Mouse (Mus musculus): Measurements from ENCODE around the gene Trim62. TPM values are rescaled to one million over a fixed set of nuclear protein-coding genes. Genes with fewer than 3 reads are reported as not detected.

The Trim62 gene
- total and polyA plus RNA-seq, 2 experiments, result 0.28 to 1.0 TPM

DNA sequence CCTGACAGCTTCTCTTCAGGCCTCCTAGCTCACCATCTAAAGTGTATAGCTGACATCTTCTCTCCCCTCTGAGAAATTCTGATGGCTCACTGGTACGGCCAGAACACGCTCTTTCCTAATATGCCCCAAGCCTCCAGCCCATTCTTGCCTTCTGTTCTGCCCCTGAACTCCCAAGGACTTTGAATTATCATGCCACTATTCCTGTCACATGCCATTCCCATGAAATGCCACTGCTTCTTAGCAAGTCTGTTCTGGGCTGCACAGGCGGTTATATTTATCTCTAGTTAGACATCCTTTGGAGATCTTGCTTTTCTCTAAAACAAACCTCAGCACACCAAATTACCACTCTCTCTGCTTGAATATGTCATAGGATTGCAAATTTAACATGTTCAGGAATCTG is 40.2 kb downstream of the Trim62 start:
- Histone ChIP-seq H3K9ac (ENCODE audit: low read depth, low read length) (no peak overlapping the region), H3K4me3 (ENCODE audit: insufficient read depth, low read depth, low read length) (no peak overlapping the region), H3K36me3 (ENCODE audit: control insufficient read depth, insufficient read depth, low read length) (no peaks in the 10 kb centered on the region), H3K4me1 (ENCODE audit: control insufficient read depth, insufficient read depth, low read length) (no peaks in the 10 kb centered on the region; the same call in 1 of the 2 replicates), H3K27ac (replicated peaks; ENCODE audit: insufficient read depth, low read depth, low read length) (no peak overlapping the region), H3K27me3 (ENCODE audit: control insufficient read depth, insufficient read depth, low read length) (no peaks in the 10 kb centered on the region), H3K79me2 (ENCODE audit: control insufficient read depth, insufficient read depth, low read length) (no peaks in the 10 kb centered on the region)
- no peak for DNase-seq (ENCODE audit: extremely low read depth, low read depth, low spot score)
- TF ChIP-seq POLR2A (IDR thresholded peaks at IDR 0.05; ENCODE audit: extremely low read depth, insufficient read depth, low read length) (no peak), CTCF (IDR thresholded peaks at IDR 0.05; ENCODE audit: low read depth, low read length) (no peak)
- WGBS, result 95% methylated on average over 3 of the region's 3 CpGs

DNA sequence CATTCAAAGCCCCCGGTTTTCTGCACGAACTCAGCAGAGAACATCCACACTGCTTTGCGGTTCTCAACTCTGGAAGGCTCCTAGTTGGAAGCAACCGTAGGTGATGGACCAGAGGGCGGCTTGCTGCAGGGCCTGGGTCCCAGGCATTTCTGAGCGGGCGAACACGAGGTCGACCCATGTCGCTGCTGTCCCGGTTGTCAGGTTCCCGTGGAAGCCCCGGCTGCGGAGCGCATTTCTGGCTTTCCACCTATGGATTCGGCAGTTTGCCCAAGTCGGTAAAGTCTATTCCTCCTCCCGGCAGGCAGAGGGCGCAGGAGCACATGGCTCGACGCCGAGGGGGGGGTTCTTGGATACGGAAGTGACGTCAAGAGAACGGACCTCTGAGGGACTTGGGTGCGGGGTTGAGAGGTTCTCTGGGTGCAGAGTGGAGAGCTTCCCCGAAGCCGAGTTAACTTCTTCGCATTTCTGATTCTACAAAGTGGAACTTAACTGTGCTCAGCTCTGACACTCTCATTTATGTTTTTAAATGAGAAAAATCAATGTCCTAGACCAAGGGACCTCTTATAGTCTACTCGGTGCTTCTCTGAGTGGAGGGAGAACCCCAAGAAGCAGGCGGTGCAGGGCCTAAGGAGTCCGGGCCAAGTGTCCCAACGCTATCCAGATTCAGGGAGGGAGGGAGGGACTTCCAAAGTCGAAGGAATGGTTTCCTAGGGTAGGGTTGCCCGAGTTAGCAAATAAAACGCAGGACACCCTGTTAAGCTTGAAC is 41.6 kb downstream of the Trim62 start:
- H3K36me3 ChIP-seq (ENCODE audit: control insufficient read depth, insufficient read depth, low read length), result no peaks in the 10 kb centered on the region
- peak overlapping the region; percentile 29; the same call in 1 of the 2 replicates for H3K4me3 ChIP-seq (ENCODE audit: insufficient read depth, low read depth, low read length)
- DNase-seq (ENCODE audit: extremely low read depth, low read depth, low spot score), result peak; percentile 72
- peak; percentile 57 for TF ChIP-seq POLR2A (IDR thresholded peaks at IDR 0.05; ENCODE audit: extremely low read depth, insufficient read depth, low read length)
- TF ChIP-seq CTCF (IDR thresholded peaks at IDR 0.05; ENCODE audit: low read depth, low read length), result peak; percentile 93
- H3K27ac ChIP-seq (replicated peaks; ENCODE audit: insufficient read depth, low read depth, low read length), result no peak overlapping the region
- 14% methylated on average over 36 of the region's 36 CpGs for WGBS
- 0 out of 2 replicates have a peak overlapping the region, but pooled peaks have one; percentile 10 for H3K9ac ChIP-seq (ENCODE audit: low read depth, low read length)
- H3K4me1 ChIP-seq (ENCODE audit: control insufficient read depth, insufficient read depth, low read length), result no peaks in the 10 kb centered on the region; the same call in 1 of the 2 replicates
- no peaks in the 10 kb centered on the region for H3K79me2 ChIP-seq (ENCODE audit: control insufficient read depth, insufficient read depth, low read length)
- no peaks in the 10 kb centered on the region for H3K27me3 ChIP-seq (ENCODE audit: control insufficient read depth, insufficient read depth, low read length)

DNA sequence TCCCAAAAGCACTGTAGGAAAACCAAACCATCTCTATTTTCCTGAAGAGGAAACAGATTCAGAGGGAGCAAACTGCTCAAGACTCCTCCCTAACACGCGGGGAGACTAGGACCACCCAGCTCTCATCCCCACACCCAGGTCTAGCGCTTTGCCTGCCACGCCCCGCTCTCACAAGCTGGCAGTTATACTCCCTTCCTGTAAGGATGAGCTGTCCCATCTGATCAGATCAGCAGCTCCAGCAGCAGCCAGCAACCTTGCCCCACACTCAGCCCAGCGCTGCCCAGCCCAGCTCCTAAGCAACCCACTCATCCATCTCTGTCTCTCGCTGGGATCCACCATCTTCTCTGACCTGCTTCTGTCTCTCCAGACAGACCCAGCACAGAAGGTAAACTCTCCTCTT is 49.4 kb downstream of the Trim62 start:
- TF ChIP-seq CTCF (IDR thresholded peaks at IDR 0.05; ENCODE audit: low read depth, low read length) (no peak), POLR2A (IDR thresholded peaks at IDR 0.05; ENCODE audit: extremely low read depth, insufficient read depth, low read length) (no peak)
- WGBS, result 79% methylated on average over 7 of the region's 7 CpGs
- H3K27me3 ChIP-seq (ENCODE audit: control insufficient read depth, insufficient read depth, low read length), result no peaks in the 10 kb centered on the region
- H3K36me3 ChIP-seq (ENCODE audit: control insufficient read depth, insufficient read depth, low read length), result no peaks in the 10 kb centered on the region
- DNase-seq (ENCODE audit: extremely low read depth, low read depth, low spot score), result no peak
- H3K79me2 ChIP-seq (ENCODE audit: control insufficient read depth, insufficient read depth, low read length), result no peaks in the 10 kb centered on the region
- no peaks in the 10 kb centered on the region for H3K4me1 ChIP-seq (ENCODE audit: control insufficient read depth, insufficient read depth, low read length)
- no peak overlapping the region for H3K27ac ChIP-seq (replicated peaks; ENCODE audit: insufficient read depth, low read depth, low read length)
- no peak overlapping the region for H3K9ac ChIP-seq (ENCODE audit: low read depth, low read length)
- H3K4me3 ChIP-seq (ENCODE audit: insufficient read depth, low read depth, low read length), result no peak overlapping the region

DNA sequence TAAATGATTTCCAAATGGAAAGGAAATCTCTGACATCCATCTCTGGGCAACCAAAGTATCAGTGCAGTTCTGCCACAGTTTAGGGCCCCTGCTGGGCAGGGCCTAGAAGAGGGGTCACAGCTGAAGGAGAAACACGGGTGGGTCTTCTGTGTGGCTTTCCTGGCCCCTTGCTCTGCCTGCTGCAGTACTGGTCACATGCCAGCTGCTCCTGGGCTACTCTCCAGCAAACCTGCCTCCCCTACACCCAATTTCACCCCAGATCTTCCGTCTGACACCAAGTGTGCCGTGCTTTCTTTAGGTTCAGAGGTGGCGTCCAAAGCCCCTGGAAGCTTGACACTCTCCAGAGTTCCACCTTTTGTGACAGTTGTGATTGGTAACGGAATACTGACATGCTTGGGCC is 52.2 kb downstream of the Trim62 start:
- 80% methylated on average over 5 of the region's 5 CpGs for WGBS
- Histone ChIP-seq H3K79me2 (ENCODE audit: control insufficient read depth, insufficient read depth, low read length) (no peaks in the 10 kb centered on the region), H3K27ac (replicated peaks; ENCODE audit: insufficient read depth, low read depth, low read length) (no peak overlapping the region), H3K27me3 (ENCODE audit: control insufficient read depth, insufficient read depth, low read length) (no peaks in the 10 kb centered on the region), H3K4me3 (ENCODE audit: insufficient read depth, low read depth, low read length) (no peak overlapping the region), H3K9ac (ENCODE audit: low read depth, low read length) (no peak overlapping the region), H3K4me1 (ENCODE audit: control insufficient read depth, insufficient read depth, low read length) (no peaks in the 10 kb centered on the region), H3K36me3 (ENCODE audit: control insufficient read depth, insufficient read depth, low read length) (no peaks in the 10 kb centered on the region)
- no peak for DNase-seq (ENCODE audit: extremely low read depth, low read depth, low spot score)
- TF ChIP-seq CTCF (IDR thresholded peaks at IDR 0.05; ENCODE audit: low read depth, low read length) (no peak), POLR2A (IDR thresholded peaks at IDR 0.05; ENCODE audit: extremely low read depth, insufficient read depth, low read length) (no peak)

DNA sequence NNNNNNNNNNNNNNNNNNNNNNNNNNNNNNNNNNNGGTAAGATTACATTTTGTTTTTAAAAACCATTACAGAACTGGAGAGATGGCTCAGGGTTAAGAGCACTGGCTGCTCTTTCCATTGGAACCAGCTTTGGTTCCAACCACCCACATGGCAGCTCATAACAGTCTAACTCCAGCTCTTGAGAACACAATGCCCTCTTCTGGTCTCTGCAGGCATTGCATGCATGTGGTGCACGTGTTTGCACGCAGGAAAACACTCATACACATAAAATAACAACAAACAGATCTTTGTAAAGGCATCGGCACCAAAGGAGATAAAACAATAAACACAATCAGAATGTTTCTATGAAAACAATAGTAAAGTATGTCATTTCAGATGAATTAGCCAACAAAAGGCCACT is 59.0 kb downstream of the Trim62 start:
- 53% methylated on average over 3 of the region's 3 CpGs for WGBS
- Histone ChIP-seq H3K36me3 (ENCODE audit: control insufficient read depth, insufficient read depth, low read length) (no peaks in the 10 kb centered on the region), H3K27me3 (ENCODE audit: control insufficient read depth, insufficient read depth, low read length) (no peaks in the 10 kb centered on the region), H3K27ac (replicated peaks; ENCODE audit: insufficient read depth, low read depth, low read length) (no peak overlapping the region), H3K4me1 (ENCODE audit: control insufficient read depth, insufficient read depth, low read length) (peaks cover 6% of the 10 kb centered on the region; the same call in 1 of the 2 replicates), H3K79me2 (ENCODE audit: control insufficient read depth, insufficient read depth, low read length) (no peaks in the 10 kb centered on the region), H3K9ac (ENCODE audit: low read depth, low read length) (no peak overlapping the region), H3K4me3 (ENCODE audit: insufficient read depth, low read depth, low read length) (no peak overlapping the region)
- TF ChIP-seq POLR2A (IDR thresholded peaks at IDR 0.05; ENCODE audit: extremely low read depth, insufficient read depth, low read length), result no peak
- TF ChIP-seq CTCF (IDR thresholded peaks at IDR 0.05; ENCODE audit: low read depth, low read length), result peak; percentile 30; the same call in 1 of the 2 replicates
- no peak for DNase-seq (ENCODE audit: extremely low read depth, low read depth, low spot score)

DNA sequence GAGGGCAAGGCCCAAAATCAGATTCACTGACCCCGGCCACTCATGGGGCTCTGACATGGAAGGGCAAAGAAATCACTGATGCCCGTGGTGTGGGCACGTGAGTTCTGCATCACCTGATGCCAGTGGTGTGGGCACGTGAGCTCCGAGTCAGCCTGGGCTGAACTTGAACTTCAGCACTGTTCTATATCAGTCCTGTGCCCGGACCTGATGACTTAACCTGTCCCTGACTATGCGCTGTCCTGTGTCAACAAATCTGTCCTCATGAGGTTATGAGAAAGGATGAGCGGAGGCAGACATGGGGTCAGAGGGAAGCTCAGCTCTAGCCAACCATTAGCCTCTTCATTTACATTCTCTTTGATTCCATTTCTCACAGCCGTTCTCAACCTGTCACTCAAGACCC is 63.4 kb downstream of the Trim62 start:
- H3K4me3 ChIP-seq (ENCODE audit: insufficient read depth, low read depth, low read length), result no peak overlapping the region
- H3K27ac ChIP-seq (replicated peaks; ENCODE audit: insufficient read depth, low read depth, low read length), result no peak overlapping the region; the same call in 1 of the 2 replicates
- no peaks in the 10 kb centered on the region for H3K79me2 ChIP-seq (ENCODE audit: control insufficient read depth, insufficient read depth, low read length)
- H3K9ac ChIP-seq (ENCODE audit: low read depth, low read length), result no peak overlapping the region
- peak; percentile 98 for DNase-seq (ENCODE audit: extremely low read depth, low read depth, low spot score)
- H3K36me3 ChIP-seq (ENCODE audit: control insufficient read depth, insufficient read depth, low read length), result no peaks in the 10 kb centered on the region
- TF ChIP-seq POLR2A (IDR thresholded peaks at IDR 0.05; ENCODE audit: extremely low read depth, insufficient read depth, low read length) (no peak), CTCF (IDR thresholded peaks at IDR 0.05; ENCODE audit: low read depth, low read length) (no peak)
- WGBS, result 25% methylated on average over 9 of the region's 9 CpGs
- H3K4me1 ChIP-seq (ENCODE audit: control insufficient read depth, insufficient read depth, low read length), result peaks cover 11% of the 10 kb centered on the region
- no peaks in the 10 kb centered on the region for H3K27me3 ChIP-seq (ENCODE audit: control insufficient read depth, insufficient read depth, low read length)

Data from liver, adult 2 months (tissue).